Mouse (Mus musculus) leukemia stem cell, adult 10-12 weeks (primary cell): ENCODE measurements around the gene Zfp458. TPM values are rescaled to one million over a fixed set of nuclear protein-coding genes. Genes with fewer than 3 reads are reported as not detected.

Experiments
- polyA plus RNA-seq: library from polyadenylated mRNA; stranded (reverse); fragments of >175 nt; gene quantifications from 2 replicates; pipeline ENCODE4 v1.2.3, GENCODE M21; 2012; ENCODE audit warnings: low replicate concordance

Zfp458 gene
- polyA plus RNA-seq = 0.06 and 0.10 TPM in 2 replicates

GRCm38 (mm10) chr13:67278314-67278713 lies at the start of gene Zfp458:
TSS of gene Zfp458 (minus strand) at chr13:67278466.

GRCm38 (mm10) chr13:67305822-67306672 lies 27.8 kb upstream of the Zfp458 start, which contains the start of gene Zfp457:
TSS of gene Zfp457 (minus strand) at chr13:67306485.

Other genes starting within 250 kb of the Zfp458 start
- 0.11 TPM in 1 of 2 replicates, not detected in the other for gene Zfp712, start 217.3 kb downstream of the Zfp458 start, polyA plus RNA-seq
- not detected in 2 replicates for gene Zfp708, start 180.5 kb downstream of the Zfp458 start, polyA plus RNA-seq
- gene Gm28557, start 169.9 kb downstream of the Zfp458 start, polyA plus RNA-seq = 0.16 TPM in 1 of 2 replicates, not detected in the other
- gene Rslcan18, start 162.2 kb downstream of the Zfp458 start, polyA plus RNA-seq = not detected in 2 replicates
- 0.07 and 0.44 TPM in 2 replicates for gene Zfp759, start 156.8 kb downstream of the Zfp458 start, polyA plus RNA-seq
- gene Rsl1, start 105.3 kb downstream of the Zfp458 start, polyA plus RNA-seq = 0.08 and 0.12 TPM in 2 replicates
- gene Zfp455, start 84.0 kb downstream of the Zfp458 start, polyA plus RNA-seq = 0.18 TPM in 1 of 2 replicates, not detected in the other
- gene Zfp457, start 28.0 kb upstream of the Zfp458 start, polyA plus RNA-seq = not detected in 2 replicates
- gene Zfp595, start 54.1 kb upstream of the Zfp458 start, polyA plus RNA-seq = 0.16 and 0.20 TPM in 2 replicates
- gene Gm28044, start 82.1 kb upstream of the Zfp458 start, polyA plus RNA-seq = not detected in 2 replicates
- gene Zfp953, start 82.1 kb upstream of the Zfp458 start, polyA plus RNA-seq = 0.25 TPM in 1 of 2 replicates, not detected in the other
- not detected in 2 replicates for gene Gm28041, start 97.3 kb upstream of the Zfp458 start, polyA plus RNA-seq
- gene Zfp456, start 97.3 kb upstream of the Zfp458 start, polyA plus RNA-seq = 0.19 TPM in 1 of 2 replicates, not detected in the other
- 2.2 TPM in 1 of 2 replicates, not detected in the other for gene Zfp429, start 121.4 kb upstream of the Zfp458 start, polyA plus RNA-seq
- gene Zfp459, start 143.0 kb upstream of the Zfp458 start, polyA plus RNA-seq = 0.38 TPM in 1 of 2 replicates, not detected in the other
- 0.36 TPM in 1 of 2 replicates, not detected in the other for gene Zfp874a, start 173.2 kb upstream of the Zfp458 start, polyA plus RNA-seq
- 0.07 and 0.36 TPM in 2 replicates for gene Zfp874b, start 205.8 kb upstream of the Zfp458 start, polyA plus RNA-seq
- gene Zfp58, start 222.1 kb upstream of the Zfp458 start, polyA plus RNA-seq = 0.20 TPM in 1 of 2 replicates, not detected in the other
- not detected in 2 replicates for gene Gm26965, start 247.7 kb upstream of the Zfp458 start, polyA plus RNA-seq
- gene Zfp87, start 247.7 kb upstream of the Zfp458 start, polyA plus RNA-seq = 0.08 and 1.3 TPM in 2 replicates